In genomic region chr1:170868107-170868904, GRCm38 (mm10) we compare ENCODE assay signal across 8 mouse cellular contexts. TPM values are rescaled to one million over a fixed set of nuclear protein-coding genes. Genes with fewer than 3 reads are reported as not detected.
DNase-seq lines count a peak whose midpoint lies in the region; ATAC-seq and TF ChIP-seq lines count a peak whose summit lies in the region.

No protein-coding gene starts in this region.

- H3K27ac ChIP-seq in left cerebral cortex, adult 2 months: peak overlapping the region; percentile 50

- ATAC-seq in megakaryocyte, adult 5-6 weeks (ENCODE audit: poor library complexity, severe bottlenecking): peak; percentile 43

- TF ChIP-seq CTCF in left cerebral cortex, adult 2 months (IDR thresholded peaks at IDR 0.05): no peak

- intact Hi-C loops in left cerebral cortex, adult 2 months (cut with DNase I): no loop called here

- peak overlapping the region; percentile 76 for H3K4me3 ChIP-seq in left cerebral cortex, adult 2 months

- peak; percentile 72 to 92 for DNase-seq in adrenal gland, adult (ENCODE audit: inconsistent age in 2 of 2, low spot score in 1 of 2)
- peak; percentile 92 for DNase-seq in embryo, embryonic 10 days (ENCODE audit: low spot score)
- peak; percentile 24 to 41 for DNase-seq in gastrocnemius, adult 8-10 months (ENCODE audit: low spot score in 2 of 2)
- DNase-seq in hindlimb bud, embryonic 11.5 days (ENCODE audit: extremely low spot score, low read depth, low spot score): peak; percentile 81
- DNase-seq in left cerebral cortex, adult 2 months (ENCODE audit: extremely low spot score in 1 of 2, low spot score in 2 of 2): peak; percentile 76 to 77
- DNase-seq in right cerebral cortex, adult 18-20 months: peak; percentile 90
- DNase-seq in urinary bladder, postnatal 4 days (ENCODE audit: low spot score in 2 of 2): peak; percentile 42 to 61

RNA-seq across cellular contexts. Expression of gene Atf6, which starts 0.7 kb away (rescaled TPM):
- total RNA-seq in gastrocnemius, adult 8-10 months (2022): 10 to 100 TPM; 16.5 to 20.3 (median 18.0) TPM
- total RNA-seq in left cerebral cortex, adult 2 months (2021): 10 to 100 TPM; 52.7 to 59.5 TPM
- total RNA-seq in megakaryocyte, adult 5-6 weeks (2015): 35.9 and 38.4 TPM in 2 replicates
- 35.1 and 39.4 TPM in 2 replicates for total RNA-seq in megakaryocyte, adult 5-6 weeks (2017)

RNA-seq across cellular contexts. Expression of gene Gm26620, which starts 16.6 kb away (rescaled TPM):
- total RNA-seq in gastrocnemius, adult 8-10 months (2022): under 1 TPM in 2 of 4 experiments, not detected in 2; 0.41 to 0.61 TPM
- total RNA-seq in left cerebral cortex, adult 2 months (2021): under 1 TPM; 0.45 to 0.58 TPM
- 1.2 TPM in 1 of 2 replicates, not detected in the other for total RNA-seq in megakaryocyte, adult 5-6 weeks (2015)
- not detected in 2 replicates for total RNA-seq in megakaryocyte, adult 5-6 weeks (2017)

RNA-seq across cellular contexts. Expression of gene Dusp12, which starts 17.0 kb away (rescaled TPM):
- total RNA-seq in gastrocnemius, adult 8-10 months (2022): 1 to 10 TPM; 6.4 to 7.9 (median 6.8) TPM
- 10 to 100 TPM; 14.3 to 15.5 TPM for total RNA-seq in left cerebral cortex, adult 2 months (2021)
- 7.5 and 10.3 TPM in 2 replicates for total RNA-seq in megakaryocyte, adult 5-6 weeks (2015)
- 5.2 and 5.4 TPM in 2 replicates for total RNA-seq in megakaryocyte, adult 5-6 weeks (2017)

RNA-seq across cellular contexts. Expression of gene Fcrlb, which starts 44.4 kb away (rescaled TPM):
- not detected for total RNA-seq in gastrocnemius, adult 8-10 months (2022)
- under 1 TPM; 0.97 to 0.98 TPM for total RNA-seq in left cerebral cortex, adult 2 months (2021)
- total RNA-seq in megakaryocyte, adult 5-6 weeks (2015): not detected in 2 replicates
- not detected in 2 replicates for total RNA-seq in megakaryocyte, adult 5-6 weeks (2017)

RNA-seq across cellular contexts. Expression of gene Fcrla, which starts 59.1 kb away (rescaled TPM):
- total RNA-seq in gastrocnemius, adult 8-10 months (2022): not detected
- not detected for total RNA-seq in left cerebral cortex, adult 2 months (2021)
- total RNA-seq in megakaryocyte, adult 5-6 weeks (2015): 1.3 and 3.2 TPM in 2 replicates
- 0.40 and 2.7 TPM in 2 replicates for total RNA-seq in megakaryocyte, adult 5-6 weeks (2017)

Comparison
In these comparisons a context has a peak if more than half of its experiments do, and no peak if none do; other contexts are left out.
1. Peak in every context shown above with its lines: DNase-seq, ATAC-seq, H3K4me3 ChIP-seq and H3K27ac ChIP-seq.
2. DNase-seq: peak in every context shown above with its lines; median percentile 92 in embryo, embryonic 10 days; 90 in right cerebral cortex, adult 18-20 months; 82 in adrenal gland, adult; 81 in hindlimb bud, embryonic 11.5 days; 76 in left cerebral cortex, adult 2 months; 52 in urinary bladder, postnatal 4 days; 32 in gastrocnemius, adult 8-10 months.